Mouse (Mus musculus): ENCODE results near the gene Snx25. TPM values are rescaled to one million over a fixed set of nuclear protein-coding genes. Genes with fewer than 3 reads are reported as not detected.
"Not testable (repeated sequence)": the region's sequence is repeated elsewhere in the genome, so short reads cannot be mapped to it uniquely, and the experiment has no call there.

The Snx25 gene
- polyA plus RNA-seq, 1 experiment = 12.5 TPM

GRCm38 (mm10) chr8:46142498-46143081 lies 9.4 kb downstream of the Snx25 start:
- 81% methylated on average over 4 of the region's 4 CpGs for WGBS
- no peaks in the 10 kb centered on the region; the same call in 1 of the 2 replicates for H3K4me1 ChIP-seq (ENCODE audit: control insufficient read depth, insufficient read depth, low read length)

DNA sequence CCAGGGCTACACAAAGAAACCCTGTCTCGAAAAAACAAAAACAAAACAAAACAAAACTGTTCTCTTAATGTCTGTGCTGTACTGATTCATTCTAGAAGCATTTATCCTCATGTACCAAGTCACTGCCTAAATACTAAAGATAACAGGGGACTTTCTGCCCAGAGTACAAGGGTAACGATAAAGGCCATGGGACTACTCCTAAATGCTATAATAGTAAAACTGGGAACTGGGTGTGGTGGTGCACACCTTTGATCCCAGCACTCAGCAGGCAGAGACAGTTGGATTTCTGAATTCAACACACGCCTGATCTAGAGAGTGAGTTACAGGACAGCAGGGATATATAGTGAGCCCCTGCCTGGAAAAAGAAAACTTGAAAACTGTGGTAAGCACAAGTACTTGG lies 10.3 kb downstream of the Snx25 start:
- no peaks in the 10 kb centered on the region; the same call in 1 of the 2 replicates for H3K4me1 ChIP-seq (ENCODE audit: control insufficient read depth, insufficient read depth, low read length)

More at GRCm38 (mm10) chr8:46142498-46143081, 9.4 kb downstream of the Snx25 start:
- Histone ChIP-seq H3K4me3 (replicated peaks; ENCODE audit: control insufficient read depth, low read depth, low read length) (no peak overlapping the region), H3K27ac (ENCODE audit: control insufficient read depth, insufficient read depth, low read depth, low read length, poor library complexity) (no peak overlapping the region)
- TF ChIP-seq CTCF (IDR thresholded peaks at IDR 0.05; ENCODE audit: control insufficient read depth, insufficient read depth, low read length) (no peak), POLR2A (IDR thresholded peaks at IDR 0.05; ENCODE audit: borderline replicate concordance, control insufficient read depth, low read depth, low read length) (no peak)

GRCm38 (mm10) chr8:46140376-46141120 lies 11.4 kb downstream of the Snx25 start:
- 76% methylated on average over 9 of the region's 9 CpGs for WGBS
- Histone ChIP-seq H3K4me3 (replicated peaks; ENCODE audit: control insufficient read depth, low read depth, low read length) (no peak overlapping the region), H3K27ac (ENCODE audit: control insufficient read depth, insufficient read depth, low read depth, low read length, poor library complexity) (no peak overlapping the region), H3K4me1 (ENCODE audit: control insufficient read depth, insufficient read depth, low read length) (no peaks in the 10 kb centered on the region; the same call in 1 of the 2 replicates)
- TF ChIP-seq POLR2A (IDR thresholded peaks at IDR 0.05; ENCODE audit: borderline replicate concordance, control insufficient read depth, low read depth, low read length) (no peak), CTCF (IDR thresholded peaks at IDR 0.05; ENCODE audit: control insufficient read depth, insufficient read depth, low read length) (no peak)

More for the DNA sequence above, 10.3 kb downstream of the Snx25 start:
- Histone ChIP-seq H3K27ac (ENCODE audit: control insufficient read depth, insufficient read depth, low read depth, low read length, poor library complexity) (no peak overlapping the region), H3K4me3 (replicated peaks; ENCODE audit: control insufficient read depth, low read depth, low read length) (no peak overlapping the region)
- WGBS = 82% methylated on average over 3 of the region's 3 CpGs
- TF ChIP-seq CTCF (IDR thresholded peaks at IDR 0.05; ENCODE audit: control insufficient read depth, insufficient read depth, low read length) (no peak), POLR2A (IDR thresholded peaks at IDR 0.05; ENCODE audit: borderline replicate concordance, control insufficient read depth, low read depth, low read length) (no peak)

DNA sequence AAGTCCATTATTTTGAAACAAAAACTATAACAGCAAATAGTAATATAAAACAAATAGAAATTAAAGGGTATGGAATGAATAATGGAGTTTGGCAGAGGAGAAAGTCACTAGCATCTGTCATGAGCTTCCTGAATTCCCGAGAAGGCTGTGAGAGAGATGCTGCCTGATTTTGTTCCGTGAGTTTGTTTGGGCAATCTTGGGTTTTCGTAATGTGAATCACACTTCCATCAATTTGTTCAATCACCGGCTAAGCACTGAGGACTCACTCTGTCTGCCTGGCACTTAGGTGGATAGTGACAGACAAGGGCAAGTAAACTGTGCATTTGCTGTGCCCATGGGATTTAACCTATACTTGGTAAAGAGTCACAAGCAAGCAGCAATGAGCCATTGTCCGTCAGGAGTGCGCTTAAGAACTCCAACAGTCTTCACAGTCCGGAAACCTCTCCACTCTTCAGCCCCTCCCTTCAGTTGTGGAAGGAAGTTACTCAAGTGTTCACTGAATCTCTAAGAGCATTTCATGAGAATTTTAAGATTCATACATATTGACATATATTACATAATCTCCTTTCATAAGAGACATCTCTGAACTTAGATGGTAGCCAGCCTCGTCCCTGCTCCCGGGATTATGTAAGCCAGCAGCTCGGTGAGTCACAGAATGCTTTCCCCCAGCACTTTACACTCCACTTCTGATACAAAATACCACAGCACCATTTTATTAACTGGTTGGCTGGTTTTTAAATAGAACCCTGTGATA lies 13.9 kb downstream of the Snx25 start:
- TF ChIP-seq CTCF (IDR thresholded peaks at IDR 0.05; ENCODE audit: control insufficient read depth, insufficient read depth, low read length) (no peak), POLR2A (IDR thresholded peaks at IDR 0.05; ENCODE audit: borderline replicate concordance, control insufficient read depth, low read depth, low read length) (no peak)
- Histone ChIP-seq H3K27ac (ENCODE audit: control insufficient read depth, insufficient read depth, low read depth, low read length, poor library complexity) (no peak overlapping the region), H3K4me3 (replicated peaks; ENCODE audit: control insufficient read depth, low read depth, low read length) (no peak overlapping the region), H3K4me1 (ENCODE audit: control insufficient read depth, insufficient read depth, low read length) (no peaks in the 10 kb centered on the region; the same call in 1 of the 2 replicates)
- 33% methylated on average over 10 of the region's 10 CpGs for WGBS

DNA sequence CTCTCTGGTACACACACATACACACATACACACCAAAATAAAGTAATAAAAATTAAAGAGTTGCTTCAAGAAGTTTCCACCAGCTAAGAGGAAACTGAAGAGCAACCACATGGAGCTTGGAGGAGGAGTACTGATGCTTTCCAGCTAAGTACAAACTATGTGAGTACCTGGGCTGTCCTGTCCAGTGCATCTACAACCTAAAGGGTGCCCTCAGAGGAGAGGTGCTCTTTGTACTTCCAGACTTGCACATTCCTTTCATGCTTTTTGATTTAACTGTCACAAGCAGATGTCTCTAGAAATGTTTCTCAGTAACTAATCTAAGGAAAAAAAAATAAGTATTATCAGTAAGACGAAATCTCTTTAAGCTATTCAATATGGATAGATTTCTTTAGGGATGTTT lies 14.6 kb downstream of the Snx25 start:
- 88% methylated on average over 1 of the region's 1 CpGs for WGBS
- no peak overlapping the region for H3K4me3 ChIP-seq (replicated peaks; ENCODE audit: control insufficient read depth, low read depth, low read length)
- no peak overlapping the region for H3K27ac ChIP-seq (ENCODE audit: control insufficient read depth, insufficient read depth, low read depth, low read length, poor library complexity)
- no peak for TF ChIP-seq CTCF (IDR thresholded peaks at IDR 0.05; ENCODE audit: control insufficient read depth, insufficient read depth, low read length)
- no peak for TF ChIP-seq POLR2A (IDR thresholded peaks at IDR 0.05; ENCODE audit: borderline replicate concordance, control insufficient read depth, low read depth, low read length)
- H3K4me1 ChIP-seq (ENCODE audit: control insufficient read depth, insufficient read depth, low read length) = no peaks in the 10 kb centered on the region; the same call in 1 of the 2 replicates

DNA sequence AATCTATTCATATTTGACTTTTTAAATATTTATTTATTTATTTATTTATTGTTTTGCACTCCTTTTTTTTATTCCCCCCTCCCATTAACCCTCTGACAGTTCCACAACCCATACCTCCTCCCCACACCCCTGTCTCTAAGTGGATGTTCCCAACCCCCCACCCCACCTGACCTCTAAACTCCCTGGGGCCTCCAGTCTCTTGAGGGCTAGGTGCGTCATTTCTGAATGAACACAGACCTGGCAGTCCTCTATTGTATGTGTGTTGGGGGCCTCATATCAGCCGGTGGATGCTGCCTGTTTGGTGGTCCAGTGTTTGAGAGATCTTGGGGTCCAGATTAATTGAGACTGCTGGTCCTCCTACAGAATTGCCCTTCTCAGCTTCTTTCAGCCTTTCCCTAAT lies 16.4 kb downstream of the Snx25 start:
- not testable (repeated sequence) for H3K4me3 ChIP-seq (replicated peaks; ENCODE audit: control insufficient read depth, low read depth, low read length); H3K27ac ChIP-seq (ENCODE audit: control insufficient read depth, insufficient read depth, low read depth, low read length, poor library complexity); H3K4me1 ChIP-seq (ENCODE audit: control insufficient read depth, insufficient read depth, low read length)
- WGBS = 83% methylated on average over 2 of the region's 2 CpGs

DNA sequence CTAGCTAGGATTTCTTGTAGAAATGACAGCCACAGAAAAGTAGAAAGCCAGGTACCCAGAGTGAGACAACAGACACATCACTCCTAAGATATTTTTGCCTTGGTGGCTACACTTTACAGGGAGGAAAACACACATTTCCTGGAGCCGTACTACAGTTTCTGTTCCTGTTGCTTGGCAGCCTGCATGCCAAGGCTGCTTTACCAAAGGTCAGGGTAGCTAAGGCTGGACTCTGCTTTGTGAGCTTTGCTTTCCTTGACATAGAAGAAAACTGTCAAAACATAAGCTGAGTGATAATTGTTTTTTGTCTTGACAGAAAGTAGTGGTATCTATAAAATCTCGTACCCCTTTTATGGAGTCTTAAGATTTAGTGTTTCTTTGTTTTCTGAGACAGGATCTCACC lies 21.5 kb downstream of the Snx25 start:
- no peak overlapping the region for H3K4me3 ChIP-seq (replicated peaks; ENCODE audit: control insufficient read depth, low read depth, low read length)
- WGBS = 74% methylated on average over 2 of the region's 2 CpGs
- H3K4me1 ChIP-seq (ENCODE audit: control insufficient read depth, insufficient read depth, low read length) = no peaks in the 10 kb centered on the region
- no peak overlapping the region for H3K27ac ChIP-seq (ENCODE audit: control insufficient read depth, insufficient read depth, low read depth, low read length, poor library complexity)
- TF ChIP-seq CTCF (IDR thresholded peaks at IDR 0.05; ENCODE audit: control insufficient read depth, insufficient read depth, low read length) (no peak), POLR2A (IDR thresholded peaks at IDR 0.05; ENCODE audit: borderline replicate concordance, control insufficient read depth, low read depth, low read length) (no peak)

DNA sequence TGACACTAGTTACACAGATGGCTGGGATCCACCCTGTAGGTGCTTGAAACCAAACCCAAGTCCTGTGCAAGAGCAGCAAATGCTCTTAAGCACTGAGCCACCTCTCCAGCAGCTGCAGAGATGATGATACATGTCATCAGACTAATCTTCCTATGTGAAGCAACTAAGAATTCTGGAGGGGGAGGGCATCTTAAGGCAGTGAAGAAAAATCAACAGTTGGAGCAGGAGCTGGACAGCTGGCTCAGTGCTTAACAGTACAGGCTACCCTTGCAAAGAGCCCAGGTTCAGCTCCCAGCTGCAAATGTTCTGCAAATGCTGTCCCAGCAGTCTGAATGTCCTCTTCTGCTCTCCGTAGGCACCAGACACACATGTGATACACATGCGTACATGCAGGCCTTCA lies 29.5 kb downstream of the Snx25 start:
- 91% methylated on average over 2 of the region's 2 CpGs for WGBS
- Histone ChIP-seq H3K4me1 (ENCODE audit: control insufficient read depth, insufficient read depth, low read length) (no peaks in the 10 kb centered on the region), H3K27ac (ENCODE audit: control insufficient read depth, insufficient read depth, low read depth, low read length, poor library complexity) (no peak overlapping the region), H3K4me3 (replicated peaks; ENCODE audit: control insufficient read depth, low read depth, low read length) (no peak overlapping the region)
- no peak for TF ChIP-seq CTCF (IDR thresholded peaks at IDR 0.05; ENCODE audit: control insufficient read depth, insufficient read depth, low read length)
- no peak for TF ChIP-seq POLR2A (IDR thresholded peaks at IDR 0.05; ENCODE audit: borderline replicate concordance, control insufficient read depth, low read depth, low read length)
